Mouse (Mus musculus) adrenal gland, postnatal 25 days (tissue): ENCODE measurements around the gene Pi16. TPM values are rescaled to one million over a fixed set of nuclear protein-coding genes. Genes with fewer than 3 reads are reported as not detected.

Experiments used
- DNase-seq: peaks from one replicate; pipeline ENCODE4 v3.0.0; 2021; ENCODE audit warnings: mixed read lengths
- total RNA-seq: library from RNA; stranded (reverse); gene quantifications from 2 replicates; pipeline ENCODE4 v1.2.3, GENCODE M21; 2021

Gene Pi16
- total RNA-seq, 1 experiment from 2014 or later = 9.5 TPM

DNA sequence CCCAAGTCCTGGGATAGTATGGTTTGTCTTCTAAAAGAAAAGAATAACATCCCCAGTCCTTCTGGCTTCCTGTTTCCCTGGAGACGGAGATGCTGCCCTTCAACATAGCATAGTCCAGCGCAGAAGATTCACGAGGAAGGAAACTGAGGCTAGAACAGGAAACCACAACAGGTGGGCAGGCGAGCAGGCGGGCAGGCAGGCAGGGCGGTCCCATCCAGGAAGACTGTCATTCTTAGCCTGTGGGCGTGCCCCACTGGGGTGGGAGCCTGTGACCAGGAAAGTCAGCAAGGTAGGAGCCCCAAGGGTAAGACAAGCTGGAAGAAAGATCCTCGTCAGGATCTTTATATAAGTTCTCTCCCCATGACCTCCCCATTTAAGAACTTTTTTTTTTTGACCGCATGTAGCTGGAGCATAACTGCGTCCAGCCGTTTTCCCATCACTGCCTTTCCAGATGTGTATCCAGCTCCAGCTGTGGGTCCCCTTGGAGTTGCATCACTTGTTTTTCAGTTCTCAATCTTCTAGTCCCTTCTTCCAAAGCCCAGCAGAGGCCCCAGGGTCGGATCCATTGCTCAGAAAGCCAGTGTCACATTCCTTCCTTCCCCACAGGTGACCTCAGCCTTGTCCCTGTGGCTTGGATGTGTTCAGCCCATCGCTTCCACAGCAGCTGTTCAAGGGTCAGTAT is 13.0 kb upstream of the Pi16 start:
- DNase-seq = no peak

DNA sequence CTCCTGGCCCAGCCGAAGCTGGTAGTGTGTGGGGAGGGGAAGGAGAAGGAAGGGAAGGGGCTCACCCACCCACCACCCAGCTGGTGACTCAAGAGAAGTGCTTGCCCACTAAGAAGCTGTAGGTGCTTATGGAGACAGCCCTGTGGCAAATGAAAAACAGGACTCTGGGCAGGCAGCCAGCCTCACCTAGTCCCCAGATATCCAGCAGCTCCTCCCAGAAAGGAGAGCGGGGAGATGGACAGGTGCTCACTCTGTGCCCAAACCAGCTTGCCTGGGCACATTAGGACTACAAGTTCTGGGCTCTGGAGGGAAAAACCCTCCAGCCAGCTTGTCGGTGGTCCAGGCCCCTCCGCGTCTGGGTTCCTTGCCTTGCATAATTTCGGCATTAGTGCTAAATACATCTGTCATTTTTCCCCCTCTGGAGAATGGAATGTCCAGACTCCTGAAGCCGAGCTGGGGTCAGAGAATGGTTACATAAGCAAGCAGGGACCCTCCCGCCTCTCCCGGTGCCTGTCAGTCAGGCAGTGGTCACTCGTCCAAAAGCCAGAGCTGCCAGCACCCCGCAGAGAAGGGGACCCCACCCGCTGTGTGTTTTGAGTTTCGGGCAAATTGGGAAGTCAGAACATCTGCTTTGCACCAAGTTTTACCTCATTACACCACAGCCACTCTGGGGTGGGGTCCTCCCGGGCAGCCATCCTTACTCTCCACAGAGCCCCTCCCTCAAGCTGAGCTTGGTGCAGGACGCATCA is 12.2 kb upstream of the Pi16 start:
- no peak for DNase-seq

DNA sequence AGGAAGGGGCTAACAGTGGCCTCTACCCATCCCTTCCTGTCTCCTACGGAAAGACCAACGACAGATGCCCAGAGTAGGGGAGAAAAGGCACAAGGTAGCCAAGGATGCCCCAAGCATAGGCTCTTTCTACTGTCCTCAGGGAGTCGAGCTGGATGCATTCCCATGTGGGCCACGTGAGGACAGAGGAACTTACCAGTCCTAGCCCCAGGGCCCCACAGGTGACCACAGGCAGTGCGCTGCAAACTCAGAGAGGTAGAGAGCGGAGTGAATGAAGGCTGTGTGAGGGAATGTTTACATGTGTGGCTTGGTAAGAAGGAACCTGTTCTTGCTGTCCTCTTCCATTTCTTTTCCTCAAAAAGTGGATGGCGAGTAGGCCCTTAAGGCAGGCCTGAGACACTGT is 11.6 kb upstream of the Pi16 start:
- no peak for DNase-seq

DNA sequence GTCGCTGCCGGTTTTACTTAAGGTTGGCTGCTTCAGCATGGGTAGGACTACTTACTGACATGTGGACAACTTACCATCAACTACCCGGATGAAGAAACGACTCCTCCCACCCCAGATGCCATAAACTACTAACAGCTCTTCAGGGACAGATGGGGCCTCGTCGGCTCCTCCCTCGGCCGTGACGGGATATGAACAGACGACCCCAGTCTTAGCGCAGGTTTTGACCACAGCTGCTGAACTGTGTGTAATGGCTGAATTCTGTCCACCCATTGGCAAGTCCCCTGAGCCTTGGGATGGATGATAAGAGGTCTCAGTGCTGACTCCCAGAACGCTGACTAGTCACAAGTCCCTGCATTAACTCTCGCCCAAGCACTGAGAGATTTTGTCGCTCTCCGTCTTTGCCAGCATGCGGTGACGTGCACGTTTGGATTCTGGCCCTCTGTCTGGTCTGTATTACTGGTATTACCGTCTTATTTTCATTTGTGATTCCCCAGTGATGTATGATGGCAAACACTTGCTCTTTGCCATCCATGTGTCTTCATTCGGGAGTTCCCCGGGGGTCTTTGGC is 7.3 kb upstream of the Pi16 start:
- DNase-seq = no peak

DNA sequence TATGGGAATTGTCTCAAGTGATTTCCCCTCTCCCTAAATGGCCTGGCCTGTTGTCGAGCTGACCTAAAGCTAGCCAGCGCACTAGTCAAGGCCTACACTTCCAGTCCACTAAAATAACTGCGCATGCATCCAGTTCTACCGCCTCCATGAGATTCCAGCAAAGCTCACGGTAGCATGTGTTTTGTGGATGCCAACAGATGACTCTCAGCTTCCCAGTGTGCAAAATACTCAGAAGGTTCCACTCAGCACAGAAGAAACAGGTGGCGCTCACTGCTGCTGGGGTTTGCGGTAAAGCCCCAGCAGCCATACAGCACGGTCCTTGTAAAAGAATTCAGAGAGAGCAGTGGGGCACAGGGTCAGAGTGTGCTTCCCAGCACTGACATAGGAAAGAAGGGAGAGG is 5.9 kb upstream of the Pi16 start:
- DNase-seq = no peak

DNA sequence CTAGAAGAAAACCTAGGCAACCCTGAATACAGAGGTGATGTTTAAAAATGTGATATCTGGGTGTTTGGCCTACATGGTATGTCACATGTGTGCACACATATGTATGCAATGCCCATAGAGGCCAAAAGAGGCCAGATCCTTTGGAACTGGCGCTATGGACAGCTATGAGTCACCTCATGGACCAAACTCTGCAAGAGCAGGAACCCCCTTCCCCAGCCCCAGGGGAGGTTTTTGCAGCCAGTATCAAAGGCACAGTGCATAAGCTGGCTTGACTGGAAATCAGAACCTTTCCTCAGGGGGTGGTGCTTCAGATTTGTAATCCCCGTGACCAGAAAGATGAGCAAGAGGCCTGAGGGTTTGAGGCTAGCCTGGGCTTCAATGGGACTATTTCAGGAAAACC is 5.4 kb upstream of the Pi16 start:
- no peak for DNase-seq

DNA sequence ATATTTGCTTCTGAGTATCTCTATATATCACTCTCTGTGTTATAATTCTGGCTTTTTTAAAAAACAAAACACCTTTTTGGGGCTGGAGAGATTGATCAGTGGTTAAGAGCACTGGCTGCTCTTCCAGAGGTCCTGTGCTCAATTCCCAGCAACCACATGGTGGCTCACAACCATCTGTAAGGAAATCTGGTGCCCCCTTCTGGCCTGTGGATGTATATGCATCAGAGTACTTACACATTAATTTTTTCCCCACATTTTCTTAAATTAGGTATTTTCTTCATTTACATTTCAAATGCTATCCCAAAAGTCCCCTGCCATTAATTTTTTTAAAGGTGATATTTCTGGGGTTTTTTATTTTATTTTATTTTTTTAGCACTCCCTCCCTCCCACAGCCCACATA is 4.2 kb upstream of the Pi16 start:
- DNase-seq = no peak

DNA sequence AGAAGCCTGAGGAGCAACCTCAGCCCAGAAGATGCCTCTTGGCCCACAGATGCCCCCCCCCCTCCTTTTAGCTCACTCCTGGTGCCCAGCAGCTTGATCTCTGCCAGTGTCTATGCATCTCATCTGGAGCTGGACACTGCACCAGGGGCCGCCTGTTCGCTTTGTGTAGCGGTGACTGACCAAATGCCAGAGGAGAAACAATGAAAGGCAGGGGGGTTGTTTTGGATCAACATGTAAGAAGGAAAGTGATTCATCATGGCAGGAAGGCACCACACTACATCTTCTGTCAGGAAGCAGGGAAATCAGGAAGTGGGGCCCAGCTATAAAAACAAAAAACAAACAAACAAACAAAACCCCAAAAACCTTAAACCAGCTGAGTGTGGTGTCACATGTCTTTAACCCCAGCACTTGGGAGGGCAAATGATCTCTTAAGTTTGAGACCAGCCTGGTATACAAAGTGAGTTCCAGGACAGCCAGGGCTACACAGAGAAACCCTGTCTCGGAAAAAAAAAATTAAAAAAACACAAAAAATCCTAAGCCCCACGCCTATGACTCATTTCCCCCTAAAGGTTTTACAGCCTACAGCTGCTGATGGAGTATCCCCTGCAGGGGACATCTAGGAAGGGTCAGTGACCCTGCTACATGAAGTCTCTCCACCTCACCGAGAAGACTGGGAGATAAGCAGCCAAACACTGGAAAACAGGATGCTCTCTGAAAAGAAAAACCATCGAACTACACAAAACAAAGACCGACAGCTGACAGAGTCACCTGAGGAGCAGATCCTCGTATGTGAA is 1.6 kb upstream of the Pi16 start:
- no peak for DNase-seq

DNA sequence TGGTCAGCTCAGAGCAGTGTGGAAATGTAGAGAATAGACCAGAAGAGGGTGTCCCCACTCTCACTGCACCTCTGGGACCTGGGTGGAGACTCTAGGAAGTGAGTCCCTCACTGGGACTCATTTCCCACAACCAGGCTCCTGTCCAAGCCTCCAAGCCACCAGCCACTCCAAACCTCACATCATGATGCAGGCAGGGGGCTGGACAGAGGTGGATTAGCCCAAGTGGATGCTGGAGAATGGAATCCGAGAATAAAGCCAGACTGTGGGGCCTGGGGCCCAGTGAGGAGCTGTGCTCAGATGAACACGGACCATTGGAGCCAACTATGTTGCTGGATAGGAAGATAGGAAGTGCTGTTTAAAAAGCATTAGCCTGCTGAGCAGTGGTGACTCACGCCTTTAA is 589 bp upstream of the Pi16 start:
- DNase-seq = no peak

DNA sequence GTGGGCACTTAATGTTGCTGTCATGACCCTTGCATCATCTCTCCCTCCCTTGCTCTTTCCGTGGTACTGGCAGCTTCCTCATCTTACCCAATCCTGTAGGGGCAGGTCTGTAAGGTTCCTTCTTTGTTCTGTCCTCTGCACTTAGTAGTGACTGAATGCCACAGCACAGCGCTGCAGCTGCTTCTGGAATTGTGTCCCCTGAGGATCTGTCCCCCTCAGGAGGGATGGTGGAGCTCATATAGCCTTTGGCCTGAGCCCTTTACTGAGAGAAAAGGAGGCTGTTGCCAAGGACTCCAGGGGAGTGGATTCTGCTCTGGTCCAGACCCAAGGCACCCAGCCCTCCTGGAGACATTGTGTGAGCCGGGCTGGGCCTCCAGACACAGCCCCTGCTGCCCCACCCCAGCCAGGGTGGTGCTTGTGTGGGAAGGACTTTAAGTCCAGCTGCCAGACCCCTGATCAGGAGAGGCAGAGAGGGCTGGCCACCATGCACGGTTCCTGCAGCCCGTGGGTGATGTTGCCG is 1.3 kb downstream of the Pi16 start:
- DNase-seq = no peak

DNA sequence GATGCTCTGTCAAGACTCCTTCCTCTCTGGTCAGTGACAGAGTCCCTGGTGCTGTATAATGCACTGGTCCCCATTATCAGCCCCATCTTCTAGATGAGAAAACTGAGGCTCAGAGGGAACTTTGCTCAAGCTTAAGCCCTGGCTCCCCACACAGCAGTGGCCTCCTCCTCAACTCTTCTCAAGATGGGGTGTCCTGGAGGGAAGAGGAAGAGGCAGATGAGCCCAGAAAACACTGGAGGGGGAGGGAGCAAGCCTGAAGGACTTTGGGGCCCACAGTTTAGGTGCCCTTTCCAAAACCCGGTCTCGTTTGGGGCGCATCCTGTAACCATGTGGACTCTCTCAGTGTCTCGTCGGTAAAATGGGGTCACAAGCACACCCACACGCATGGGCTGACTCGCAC is 2.0 kb downstream of the Pi16 start:
- DNase-seq = no peak

DNA sequence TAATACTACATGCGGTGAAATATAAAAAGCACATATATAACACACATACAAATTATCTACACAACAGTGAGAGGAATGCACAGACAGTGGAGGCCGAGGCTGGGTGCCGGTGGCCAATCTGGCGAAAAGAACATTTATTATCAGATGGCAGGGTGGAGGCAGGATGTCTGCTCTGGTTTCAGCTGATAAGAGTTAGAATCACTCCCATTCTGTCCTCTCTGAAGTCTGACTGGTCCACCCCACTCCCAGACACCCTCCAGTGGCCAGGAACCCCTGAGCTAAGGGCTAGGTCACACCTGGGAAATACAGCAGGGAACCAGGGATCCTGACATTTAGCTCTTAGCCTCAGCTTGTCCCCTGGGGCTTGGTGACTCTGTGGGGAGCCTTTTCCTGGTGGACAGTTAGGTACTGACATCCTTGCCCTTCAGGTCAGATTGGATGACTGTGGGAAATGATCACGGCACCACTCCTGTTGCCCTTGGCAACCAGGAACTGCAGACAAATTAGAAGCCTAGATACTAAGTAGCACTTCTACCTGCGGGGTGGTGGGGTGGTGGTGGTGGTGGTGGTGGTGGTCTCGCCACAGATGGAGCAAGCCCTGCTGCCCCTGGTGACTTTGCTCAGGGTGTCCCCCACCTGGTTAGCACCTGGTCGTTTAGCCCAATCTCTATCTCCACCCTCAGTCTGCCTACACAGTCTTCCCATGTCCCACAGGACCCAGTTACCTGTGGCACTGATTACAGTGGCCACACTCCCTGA is 2.6 kb downstream of the Pi16 start:
- no peak for DNase-seq

DNA sequence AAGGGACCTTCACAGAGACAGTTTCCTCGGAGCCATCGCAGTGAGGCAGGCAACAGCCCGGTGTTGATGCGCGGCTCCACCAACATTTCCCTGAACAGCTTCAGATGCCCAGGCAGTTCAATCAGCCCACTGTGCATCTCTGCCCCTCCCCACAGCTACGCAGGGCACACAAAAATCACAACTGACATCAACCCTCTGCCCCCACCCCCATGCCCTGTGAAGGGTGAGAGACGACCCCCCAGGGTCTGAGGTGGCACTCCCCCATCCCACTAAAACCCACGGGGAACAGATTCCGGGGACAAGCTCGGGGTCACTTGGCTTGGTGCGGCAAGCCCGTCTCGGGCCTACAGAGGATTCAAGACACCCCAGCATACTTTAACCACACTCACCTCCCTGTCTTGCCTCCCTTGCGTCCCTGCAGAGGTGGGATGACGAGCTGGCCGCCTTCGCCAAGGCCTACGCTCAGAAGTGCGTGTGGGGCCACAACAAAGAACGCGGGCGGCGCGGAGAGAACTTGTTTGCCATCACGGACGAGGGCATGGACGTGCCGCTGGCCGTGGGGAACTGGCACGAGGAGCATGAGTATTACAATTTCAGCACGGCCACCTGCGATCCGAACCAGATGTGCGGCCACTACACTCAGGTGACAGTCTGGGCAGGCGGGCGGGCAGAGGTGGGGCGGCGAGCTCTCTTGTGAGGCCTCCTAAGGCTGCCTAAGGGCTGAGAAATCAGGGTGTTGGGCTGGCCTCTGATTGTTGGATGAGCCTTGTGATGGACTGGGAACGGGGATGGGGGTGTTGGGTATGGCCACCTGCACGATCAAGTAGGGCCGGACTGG is 4.5 kb downstream of the Pi16 start:
- no peak for DNase-seq

DNA sequence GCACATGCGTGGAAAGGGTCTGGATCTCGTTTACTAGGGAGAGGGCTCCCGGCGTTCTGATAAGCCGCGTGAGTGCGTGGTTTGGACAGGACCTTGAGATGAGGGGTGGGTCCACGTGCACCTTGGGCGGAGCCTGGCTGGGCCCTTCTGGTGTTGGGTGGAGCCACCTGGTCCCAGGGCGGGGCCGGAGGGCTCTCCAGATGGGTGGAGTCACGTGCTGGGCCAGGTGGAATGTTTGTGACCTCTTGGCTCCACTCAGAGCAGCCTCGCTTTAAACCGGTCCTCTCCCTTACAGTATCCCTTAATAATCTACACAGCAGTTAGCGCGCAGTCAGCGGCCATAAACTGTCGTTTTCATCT is 5.1 kb downstream of the Pi16 start:
- no peak for DNase-seq

DNA sequence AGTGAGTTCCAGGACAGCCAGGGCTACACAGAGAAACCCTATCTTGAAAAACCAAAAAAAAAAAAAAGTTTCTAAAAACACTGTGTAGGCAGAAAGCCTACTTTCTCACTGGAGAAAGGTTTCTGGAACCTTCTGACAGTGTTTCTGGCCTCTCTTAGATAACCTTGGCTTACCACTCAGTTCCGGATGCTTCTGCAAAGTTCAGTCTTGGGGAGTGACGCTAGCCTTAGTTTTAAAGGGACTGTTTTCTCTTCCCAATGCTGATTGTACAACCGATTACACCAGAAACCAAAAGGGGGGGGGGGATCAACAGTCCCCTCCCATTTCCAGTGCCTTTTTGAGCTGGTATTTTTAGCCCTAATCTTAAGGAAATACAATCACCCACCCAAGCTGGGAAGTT is 6.1 kb downstream of the Pi16 start:
- DNase-seq = no peak

DNA sequence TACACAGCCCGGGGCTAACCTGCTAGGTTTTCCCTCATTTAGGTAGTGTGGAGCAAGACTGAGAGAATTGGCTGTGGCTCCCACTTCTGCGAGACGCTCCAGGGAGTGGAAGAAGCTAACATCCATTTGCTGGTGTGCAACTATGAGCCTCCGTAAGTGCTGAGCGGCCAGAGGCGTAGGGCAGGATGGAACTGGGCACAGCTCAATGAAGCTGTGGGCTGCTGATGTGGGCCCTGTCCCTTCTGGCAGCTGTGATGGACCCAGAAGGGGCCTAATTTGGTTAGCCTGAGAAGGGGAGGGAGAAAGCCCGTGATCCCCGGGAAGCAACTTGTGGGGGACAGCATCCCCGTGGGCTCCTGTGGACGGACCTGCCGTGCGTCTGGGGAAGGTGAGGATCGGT is 8.4 kb downstream of the Pi16 start:
- no peak for DNase-seq

DNA sequence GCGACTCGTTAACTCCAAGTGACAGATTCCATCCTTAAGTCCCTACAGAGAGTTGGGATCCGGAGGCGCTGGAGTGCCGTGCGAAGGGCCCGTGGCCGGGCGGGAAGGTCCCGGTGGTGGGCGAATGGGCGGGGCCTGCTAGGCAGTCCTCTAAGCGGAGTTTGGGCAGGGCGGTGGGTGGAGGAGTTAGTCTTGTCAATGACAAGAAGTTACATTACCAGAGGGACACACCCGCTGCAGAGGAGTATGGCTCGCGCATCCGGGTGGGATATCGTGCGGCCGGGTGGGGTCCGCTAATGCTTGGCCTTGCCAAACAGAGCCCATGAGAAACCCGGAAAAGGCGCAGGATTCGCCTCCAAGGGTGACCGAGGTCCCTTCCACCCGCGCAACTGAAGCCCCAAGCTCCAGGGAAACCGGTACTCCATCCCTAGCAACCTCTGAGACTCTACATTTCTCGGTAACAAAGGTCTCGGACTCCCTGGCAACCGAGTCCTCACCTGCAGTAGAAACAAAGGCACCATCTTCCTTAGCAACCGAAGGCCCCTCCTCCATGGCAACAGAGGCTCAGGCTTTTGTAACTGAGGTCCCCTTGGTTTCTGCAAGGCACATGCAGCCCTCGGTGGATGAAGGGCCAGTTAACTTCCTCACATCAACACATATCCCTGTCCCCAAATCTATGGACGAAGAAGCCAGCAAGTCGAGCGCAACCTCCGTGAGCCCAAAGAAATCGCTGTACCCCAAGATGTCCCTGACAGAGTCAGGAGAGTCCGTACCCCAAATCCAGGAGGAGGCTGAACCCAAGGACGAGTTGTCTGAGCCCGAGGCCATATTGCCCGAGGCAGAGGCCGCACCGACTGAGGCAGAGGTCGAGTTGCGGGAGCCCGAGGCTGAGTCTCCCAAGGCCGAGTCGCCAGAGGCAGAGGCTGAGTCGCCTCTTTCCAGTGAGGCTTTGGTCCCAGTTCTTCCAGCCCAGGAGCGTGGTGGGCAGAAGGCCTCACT is 9.3 kb downstream of the Pi16 start:
- DNase-seq = no peak

DNA sequence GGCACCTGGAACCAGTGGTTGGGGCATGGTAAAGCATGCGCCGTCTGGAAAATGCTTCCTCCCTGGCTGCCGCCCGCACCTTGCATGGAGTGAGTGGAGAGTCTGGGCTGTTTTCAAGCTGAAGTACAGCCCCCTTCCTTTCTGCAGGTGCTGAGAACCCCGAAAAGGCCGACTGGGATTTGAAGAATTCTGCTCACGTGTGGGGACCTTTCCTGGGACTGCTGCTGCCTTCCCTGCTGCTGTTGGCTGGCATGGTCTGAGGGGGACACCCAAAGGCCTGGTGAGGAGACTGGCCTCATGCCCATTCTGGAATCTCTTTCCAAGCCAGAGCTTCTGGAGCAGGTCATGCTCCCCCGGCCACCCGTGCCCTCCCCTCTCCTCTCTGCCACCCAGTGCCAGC is 10.2 kb downstream of the Pi16 start:
- no peak for DNase-seq

DNA sequence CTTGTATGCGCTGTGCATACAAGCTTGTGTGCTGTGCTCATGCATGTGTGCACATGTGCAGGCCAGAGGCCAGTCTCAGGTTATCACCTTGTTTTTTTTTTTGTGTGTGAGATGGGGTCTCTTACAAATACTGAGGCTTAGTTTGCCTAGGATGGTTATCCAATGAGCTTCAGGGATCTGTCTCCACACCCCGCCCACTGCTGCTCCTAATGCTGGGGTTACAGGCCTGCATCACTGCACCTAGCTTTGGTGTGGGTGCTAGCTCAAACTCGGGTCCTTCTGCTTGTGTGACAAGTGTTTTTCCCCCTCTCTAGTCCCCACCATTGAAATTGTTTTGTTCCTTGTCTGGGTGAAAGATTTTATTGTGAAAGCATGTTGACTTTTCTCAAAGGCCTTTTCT is 12.7 kb downstream of the Pi16 start:
- no peak for DNase-seq
